Mouse (Mus musculus): ENCODE results near the gene Tas2r144.

DNA sequence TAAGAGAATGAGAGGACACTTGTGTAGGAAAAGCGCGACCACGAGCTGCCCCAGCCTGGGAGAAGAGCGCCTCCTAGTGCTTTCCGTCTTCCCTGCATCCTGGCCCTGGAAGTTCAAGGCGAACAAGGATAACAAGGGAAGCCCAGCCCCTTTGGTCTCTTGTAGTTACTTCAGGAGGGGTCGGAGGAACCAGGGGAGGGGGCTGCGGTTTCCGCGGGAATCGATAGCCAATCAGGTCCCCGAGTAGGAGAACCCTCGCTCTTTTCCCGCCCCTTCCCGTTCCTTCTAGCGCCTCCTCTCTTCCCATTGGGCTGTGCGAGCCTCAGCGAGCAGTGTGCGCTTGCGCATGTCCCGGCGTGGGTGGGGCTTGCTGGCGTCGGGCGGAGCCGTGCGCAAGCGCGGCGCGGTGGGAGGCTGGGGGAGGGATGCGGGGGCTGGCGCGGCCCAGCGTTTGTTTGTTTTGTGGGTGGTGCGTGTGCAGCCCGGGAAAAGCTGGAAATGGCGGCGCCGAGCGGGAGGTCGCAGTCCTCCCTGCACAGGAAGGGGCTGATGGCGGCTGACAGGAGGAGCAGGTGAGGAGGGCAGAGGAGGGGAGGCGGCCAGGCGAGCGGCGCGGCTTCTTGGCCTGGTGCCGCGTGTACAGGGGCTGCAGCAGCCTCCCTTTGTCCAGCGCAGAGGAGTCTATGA lies 49.6 kb downstream of the Tas2r144 start, which contains the start of gene Casp2:
- TF ChIP-seq POLR2A (IDR thresholded peaks at IDR 0.05; ENCODE audit: borderline replicate concordance, low read depth, low read length) (peak; percentile 36; the same call in 1 of the 2 replicates), CTCF (IDR thresholded peaks at IDR 0.05; ENCODE audit: low read depth, low read length) (peak; percentile 84)
